Mouse (Mus musculus): ENCODE measurements around the gene Btbd11.
A peak's percentile ranks its signal among the peaks of the same experiment; 100 is the strongest.

Gene Btbd11

DNA sequence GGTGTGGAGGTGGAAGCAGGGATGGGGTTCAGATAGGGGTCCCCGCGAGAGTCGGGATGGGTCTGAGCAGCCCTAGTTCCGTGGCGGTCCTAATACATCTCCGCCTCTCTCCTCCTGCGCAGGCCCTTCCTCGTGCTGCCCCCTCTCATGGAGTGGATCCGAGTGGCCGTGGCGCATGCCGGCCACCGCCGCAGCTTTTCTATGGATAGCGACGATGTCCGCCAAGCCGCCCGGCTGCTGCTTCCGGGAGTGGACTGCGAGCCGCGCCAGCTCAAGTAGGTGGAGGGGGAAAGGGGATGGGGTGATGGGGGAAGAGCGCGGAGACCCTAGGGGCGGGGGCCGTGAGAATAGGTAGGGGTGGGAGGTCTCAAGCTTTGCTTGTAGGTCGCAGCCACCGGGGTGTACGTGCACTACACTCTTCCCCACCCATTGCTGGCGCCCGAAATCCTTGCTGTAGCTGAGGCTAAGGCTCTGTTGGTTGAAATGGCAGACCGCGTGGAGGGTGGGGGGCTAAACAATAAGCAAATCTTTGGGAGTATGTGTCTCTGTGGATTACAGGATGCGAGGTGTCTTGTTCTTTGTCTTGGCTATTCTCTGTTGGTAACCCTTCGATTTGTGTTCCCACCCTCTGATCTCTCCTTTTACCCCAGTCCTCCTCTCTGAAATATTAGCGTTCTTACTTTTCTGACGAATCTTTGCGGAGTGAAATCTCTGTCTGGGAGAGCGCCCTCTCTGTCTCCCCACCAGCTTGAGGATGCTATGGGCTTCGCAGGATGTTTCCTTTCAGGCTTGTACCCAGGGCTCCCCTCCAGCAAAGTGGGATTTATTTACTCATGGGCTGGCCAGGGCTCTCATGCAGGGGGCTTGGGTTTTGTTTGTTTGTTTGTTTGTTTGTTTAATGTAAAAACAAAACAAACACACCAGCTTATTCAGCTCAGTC, 212.3 kb downstream of the Btbd11 start:
- DNase-seq = no peak

DNA sequence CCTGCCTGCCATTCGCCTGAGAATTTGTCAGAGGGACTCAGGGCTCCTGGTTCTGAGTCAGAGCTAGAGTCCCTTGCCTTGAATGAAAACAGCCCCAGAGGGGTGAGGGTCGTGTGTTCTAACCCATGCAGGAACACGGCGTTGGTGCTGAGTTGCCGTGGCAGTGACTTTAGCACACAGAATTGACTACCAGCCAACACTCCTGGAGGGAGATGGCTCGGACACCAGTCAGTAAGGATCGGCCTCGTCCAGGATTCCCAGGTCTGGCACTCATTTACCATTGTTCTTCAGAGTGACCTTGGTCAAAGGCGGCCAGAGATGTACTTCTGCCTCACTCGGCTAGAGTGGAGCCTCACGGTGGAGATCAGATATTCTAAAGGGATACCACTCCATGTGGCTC, 215.9 kb downstream of the Btbd11 start:
- no peak for DNase-seq

DNA sequence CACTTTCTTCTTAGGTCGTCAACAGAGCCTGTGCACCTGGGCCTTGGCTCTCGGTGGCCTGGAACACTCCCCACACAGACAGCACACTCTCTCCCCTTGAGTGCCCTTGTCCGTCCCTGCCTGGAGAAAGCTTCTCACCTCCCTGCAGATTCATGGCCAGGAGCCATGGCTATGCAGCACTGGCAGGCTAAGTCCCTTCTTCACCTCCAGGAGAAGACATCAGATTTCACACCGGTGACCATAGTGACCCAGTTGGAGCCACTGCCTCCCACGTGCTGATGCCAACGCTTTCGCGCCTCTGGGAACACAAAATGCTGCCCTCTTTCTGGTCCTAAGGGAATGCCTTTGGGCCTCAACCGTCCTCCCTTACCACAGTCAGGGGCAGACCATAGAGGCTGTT, 217.9 kb downstream of the Btbd11 start:
- DNase-seq = no peak

DNA sequence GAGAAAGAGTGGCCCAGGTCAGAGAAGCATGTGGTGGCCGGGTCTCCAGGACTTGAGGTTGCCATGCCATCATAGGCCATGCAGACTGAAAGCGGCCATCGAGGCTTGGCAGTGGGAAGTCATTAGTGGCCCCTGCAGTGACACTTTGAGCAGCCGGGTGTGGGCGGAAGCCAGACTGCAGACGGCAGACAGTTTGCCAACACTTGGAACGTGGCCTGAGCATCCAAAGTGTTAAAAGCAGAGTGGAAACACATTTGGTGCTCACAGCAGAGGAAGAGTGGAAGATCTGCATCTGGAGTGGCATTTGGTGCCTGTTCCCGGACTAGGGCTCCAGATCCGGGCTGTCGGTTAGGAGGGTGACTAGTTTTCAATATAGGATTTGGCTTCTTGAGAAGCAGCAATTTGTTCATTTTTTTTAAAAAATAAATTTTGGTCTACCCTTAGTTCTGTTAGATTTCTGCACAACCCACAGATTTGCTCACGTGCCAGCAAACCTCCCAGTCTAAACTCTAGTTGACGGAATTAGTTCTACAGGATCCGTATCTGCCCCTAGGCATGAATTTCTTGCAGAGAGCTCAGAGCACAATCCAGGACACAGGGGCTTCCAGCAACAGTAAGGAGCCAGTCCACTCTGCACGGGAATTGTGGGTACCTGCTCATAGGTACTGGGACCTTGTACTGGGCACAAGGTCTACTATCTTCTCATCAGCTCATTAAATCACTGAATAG, 222.1 kb downstream of the Btbd11 start:
- no peak for DNase-seq

DNA sequence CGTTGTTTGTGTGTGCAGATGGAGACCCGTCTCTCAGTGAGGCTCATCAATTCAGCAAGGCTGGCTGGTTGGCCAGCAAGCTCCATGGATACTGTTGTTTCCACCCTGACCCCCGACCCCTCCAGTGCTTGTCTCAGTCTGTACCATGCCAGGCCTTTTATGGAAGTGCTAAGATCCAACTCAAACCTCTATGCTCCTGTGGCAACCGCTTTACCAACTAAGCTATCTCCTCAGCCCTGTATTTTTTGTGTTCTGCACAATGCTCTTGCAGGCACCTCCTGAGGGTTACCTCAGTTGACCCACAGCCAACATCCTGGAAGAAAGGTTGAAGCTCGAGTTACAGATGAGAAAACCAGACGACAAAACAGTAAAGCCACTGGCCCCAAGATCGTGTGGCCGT, 230.5 kb downstream of the Btbd11 start:
- DNase-seq = no peak

DNA sequence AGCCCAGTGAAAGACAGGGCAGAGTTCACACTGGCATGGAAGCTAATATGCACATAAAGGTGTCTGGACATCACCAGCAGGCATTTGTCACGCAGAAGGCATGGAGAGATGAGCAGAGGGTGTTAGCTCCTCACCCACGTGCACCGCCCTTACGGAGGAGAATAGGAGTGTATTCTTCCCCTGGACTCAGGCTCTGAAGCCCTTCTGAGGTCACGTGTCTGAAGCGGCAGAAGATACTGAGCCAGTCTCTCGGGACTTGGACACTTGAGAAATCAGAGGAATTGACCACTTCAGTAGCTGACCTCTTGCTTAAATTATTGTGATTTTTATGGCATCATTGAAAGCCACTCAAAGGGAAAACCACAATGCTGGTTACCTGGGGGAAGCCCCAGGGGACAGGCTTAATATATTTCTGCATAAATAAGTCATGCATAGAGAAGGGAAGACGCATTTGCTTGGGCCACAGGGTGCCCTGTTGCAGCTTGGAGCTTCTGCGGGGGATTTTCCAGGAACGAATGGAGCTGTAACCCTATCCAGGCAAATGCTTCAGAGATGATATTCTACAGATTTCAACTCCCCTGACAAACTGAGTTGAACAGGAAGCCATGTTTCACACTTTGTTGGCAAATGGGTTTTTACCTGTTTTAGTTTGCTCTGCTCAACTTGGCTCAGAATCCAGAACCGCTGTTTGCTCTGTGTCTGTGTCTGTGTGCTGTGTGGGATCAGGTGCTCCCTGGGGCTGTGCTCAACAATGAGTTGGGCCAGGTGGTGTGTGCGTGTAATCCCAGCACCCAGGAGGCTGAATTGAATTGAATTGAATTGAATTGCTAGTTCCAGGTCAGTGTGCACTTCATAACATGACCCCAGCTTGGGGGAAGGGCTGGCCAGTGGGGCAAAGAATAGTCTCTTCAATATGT, 231.1 kb downstream of the Btbd11 start:
- DNase-seq = no peak

DNA sequence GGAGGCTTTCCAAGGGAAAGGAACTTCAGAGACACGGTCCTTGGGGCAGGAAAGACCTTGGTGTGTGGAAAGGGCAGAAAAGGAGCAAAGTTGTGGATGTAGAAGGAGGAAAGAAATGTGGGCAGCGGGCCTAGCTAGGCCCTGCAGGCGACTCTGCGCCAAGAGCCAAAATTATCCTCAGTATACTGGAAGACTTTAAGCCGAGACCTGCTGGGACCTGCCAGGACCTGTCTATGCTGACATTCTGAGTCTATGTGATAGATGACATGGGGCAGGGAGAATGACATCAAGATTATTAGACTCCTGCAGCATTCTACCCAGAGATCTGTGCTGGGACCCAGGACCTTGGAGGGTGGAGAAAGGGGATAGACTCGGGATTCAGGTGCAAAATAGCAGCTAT, 234.5 kb downstream of the Btbd11 start:
- no peak for DNase-seq

DNA sequence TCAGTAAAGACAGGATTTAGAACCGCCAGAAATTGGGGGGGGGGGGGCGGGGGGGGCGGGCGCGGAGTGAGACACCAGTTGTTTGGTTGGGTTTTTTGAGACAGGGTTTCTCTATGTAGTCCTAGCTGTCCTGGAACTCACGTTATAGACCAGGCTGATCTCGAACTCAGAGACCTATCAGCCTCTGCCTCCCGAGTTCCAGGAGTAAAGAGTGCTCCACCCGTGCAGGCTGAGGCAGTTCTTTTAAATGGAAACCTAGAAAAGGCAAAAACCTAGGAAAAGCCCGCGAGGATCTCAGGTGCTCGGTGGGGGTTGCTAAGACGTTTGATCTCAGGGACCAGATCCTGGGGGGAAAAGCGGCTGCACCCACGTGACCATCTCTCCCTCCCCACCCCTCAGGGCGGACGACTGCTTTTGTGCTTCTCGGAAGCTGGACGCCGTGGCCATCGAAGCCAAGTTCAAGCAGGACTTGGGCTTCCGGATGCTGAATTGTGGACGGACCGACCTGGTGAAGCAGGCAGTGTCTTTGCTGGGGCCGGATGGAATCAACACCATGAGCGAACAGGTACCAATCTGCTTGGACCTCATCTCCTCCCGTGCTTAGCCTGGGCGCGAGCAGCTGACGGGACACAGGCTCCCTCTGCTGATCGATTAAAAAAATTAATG, 238.0 kb downstream of the Btbd11 start:
- DNase-seq = peak; percentile 22 to 30

DNA sequence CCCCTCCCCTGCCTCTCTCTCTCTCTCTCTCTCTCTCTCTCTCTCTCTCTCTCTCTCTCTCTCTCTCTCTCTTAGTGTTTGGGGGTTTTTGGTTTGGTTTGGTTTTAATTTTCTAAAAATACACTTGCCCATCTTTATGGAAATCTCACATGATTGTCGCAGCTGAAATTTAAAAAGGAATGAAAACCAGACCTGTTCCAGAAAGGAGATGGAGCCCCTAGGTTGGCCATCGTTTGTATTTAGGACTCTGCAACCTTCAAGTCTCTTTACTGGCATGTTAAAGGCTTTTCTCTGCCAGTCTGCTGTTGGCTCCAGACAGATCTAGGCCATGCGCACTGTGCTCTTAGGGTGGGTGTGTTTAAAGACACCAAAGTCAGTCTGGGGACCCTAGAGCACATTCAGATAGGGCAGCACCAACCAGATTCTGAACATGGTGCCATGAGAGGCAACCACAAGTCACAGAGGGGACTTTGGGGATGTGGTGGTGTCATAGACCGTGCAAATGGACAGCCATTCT, 238.6 kb downstream of the Btbd11 start:
- DNase-seq = no peak

DNA sequence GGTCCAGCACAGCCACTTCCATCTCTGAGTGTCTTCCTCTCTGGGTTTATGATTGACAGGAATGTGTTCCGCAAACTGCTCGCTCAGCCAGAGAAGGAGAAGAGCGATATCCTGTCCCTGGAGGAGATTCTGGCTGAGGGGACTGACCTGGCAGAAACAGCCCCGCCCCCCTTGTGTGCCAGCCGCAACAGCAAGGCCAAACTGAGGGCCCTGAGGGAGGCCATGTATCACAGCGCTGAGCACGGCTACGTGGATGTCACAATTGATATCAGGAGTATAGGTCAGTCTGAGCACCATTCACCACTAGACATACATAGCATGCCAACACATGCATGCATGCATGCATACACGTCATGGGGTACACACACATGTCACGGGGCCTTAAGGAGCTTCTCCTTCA, 245.4 kb downstream of the Btbd11 start:
- no peak for DNase-seq

DNA sequence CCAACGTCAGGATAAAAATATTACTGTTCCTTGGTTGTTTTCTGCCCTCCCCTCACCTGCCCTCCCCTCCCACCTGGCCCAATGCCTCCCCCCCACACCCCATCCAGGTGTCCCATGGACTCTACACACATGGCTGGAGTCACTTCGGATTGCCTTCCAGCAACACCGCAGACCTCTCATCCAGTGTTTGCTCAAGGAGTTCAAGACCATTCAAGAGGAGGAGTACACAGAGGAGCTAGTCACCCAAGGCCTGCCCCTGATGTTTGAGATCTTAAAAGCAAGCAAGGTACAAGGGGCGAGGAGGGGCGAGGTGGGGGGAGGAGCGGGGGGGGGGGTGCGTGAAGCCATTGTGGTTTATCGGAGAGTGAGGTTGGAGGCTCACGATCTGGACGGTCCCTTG, 247.0 kb downstream of the Btbd11 start:
- DNase-seq = no peak

DNA sequence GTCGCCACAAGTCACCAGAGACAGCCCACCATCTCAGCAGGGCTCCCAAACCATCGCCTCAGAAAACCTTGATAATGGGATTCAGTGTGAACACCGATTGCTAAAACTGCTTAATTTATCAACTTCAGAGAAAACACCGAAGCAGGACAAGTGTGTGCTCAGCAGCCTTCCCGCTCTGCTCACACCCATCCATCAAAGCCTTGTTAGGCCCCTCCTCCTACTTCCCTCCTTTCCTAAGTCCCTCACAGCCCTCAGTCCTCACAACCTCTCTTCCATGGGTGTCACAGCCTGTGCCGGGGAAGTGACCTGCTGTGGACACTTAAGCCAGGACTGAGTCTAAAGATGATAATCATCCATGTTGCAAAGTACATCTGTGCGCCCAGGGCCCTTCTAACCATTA, 251.0 kb downstream of the Btbd11 start:
- no peak for DNase-seq

DNA sequence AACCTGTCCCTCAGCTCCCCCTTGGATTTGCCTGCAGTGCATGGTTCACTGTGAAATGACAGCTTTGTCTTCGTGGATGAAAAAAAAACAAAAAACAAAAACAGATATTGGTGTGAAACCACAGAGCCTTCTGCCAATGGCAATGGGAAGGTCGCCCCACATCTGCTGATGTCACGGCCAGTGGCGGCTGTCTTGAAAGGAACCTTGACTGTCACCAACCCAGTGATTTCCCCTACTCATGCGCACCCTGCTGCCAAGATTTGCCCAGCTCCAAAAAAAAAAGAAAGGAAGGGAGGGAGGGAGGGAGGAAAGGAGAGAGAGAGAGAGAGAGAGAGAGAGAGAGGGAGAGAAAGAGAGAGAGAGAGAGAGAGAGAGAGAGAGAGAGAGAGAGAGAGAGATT, 251.5 kb downstream of the Btbd11 start:
- no peak for DNase-seq

DNA sequence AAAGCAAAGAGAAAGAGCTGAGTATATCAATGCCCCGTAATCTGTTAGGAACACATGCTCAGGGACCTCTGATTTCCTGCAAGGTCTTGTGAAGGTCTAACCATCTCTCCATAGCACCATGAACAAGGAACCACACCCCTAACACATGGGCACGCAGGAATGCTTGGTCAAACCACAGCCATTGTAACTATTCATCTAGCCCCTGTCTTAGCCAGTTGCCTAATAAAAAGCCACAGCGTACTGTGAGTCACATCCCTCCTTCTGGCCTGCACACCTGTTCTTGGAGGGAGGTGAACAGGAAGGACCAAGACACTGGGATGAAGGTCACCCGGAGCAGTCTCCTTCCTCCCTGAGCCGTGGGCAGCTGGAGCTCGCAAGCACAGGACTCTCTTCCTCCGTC, 253.0 kb downstream of the Btbd11 start:
- no peak for DNase-seq

DNA sequence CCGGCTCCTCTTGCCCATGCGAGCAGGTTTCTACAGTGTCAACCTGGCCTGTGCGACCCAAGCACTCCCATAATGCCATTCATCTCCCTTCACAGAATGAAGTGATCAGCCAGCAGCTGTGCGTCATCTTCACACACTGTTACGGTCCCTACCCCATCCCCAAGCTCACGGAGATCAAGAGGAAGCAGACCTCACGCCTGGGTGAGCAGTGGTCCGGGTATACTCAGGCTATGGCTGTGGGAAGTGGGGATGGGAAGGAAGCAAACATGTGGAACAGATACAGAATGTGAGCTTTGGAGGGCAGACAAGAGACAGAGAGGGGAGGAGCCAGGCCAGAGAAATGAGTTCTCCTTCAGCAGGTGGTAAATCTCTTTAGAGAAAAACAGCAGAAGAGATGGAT, 253.8 kb downstream of the Btbd11 start:
- DNase-seq = no peak

DNA sequence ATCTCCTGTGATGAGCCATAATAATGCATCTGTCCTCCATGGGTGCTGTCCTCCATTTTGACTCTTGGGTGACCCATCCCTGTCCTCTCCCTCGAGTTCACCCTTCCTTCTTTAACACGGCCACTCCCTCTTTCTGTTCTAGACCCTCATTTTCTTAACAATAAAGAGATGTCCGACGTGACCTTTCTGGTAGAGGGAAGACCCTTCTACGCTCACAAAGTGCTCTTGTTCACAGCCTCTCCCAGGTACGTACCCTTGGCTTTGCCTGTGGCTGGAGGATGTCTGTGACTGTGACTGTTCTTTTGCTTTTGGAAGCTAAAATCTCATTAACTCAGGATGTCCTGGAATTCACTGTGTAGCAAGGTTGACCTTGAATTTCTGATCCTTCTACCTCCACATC, 258.7 kb downstream of the Btbd11 start:
- no peak for DNase-seq

DNA sequence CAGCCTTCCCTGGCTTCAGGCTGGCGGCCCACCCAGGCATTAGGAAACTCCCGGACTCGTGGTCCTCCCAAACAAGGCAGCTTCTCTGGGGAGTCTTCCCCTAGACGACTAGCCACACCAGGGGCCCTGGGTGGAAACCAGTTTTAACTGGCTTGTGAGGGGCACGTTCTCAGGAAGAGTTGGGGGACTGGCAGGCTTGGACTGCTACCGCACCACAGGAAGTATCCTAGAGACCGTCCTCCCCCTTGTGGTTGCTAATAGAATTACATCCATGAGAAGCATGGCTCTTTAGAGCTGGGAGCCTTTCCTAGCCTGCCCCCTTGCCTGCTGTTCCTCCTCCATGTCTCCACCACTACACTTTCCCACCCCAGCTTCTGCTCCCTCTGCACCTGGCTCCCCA, 265.1 kb downstream of the Btbd11 start:
- peak; percentile 21 to 24 for DNase-seq

DNA sequence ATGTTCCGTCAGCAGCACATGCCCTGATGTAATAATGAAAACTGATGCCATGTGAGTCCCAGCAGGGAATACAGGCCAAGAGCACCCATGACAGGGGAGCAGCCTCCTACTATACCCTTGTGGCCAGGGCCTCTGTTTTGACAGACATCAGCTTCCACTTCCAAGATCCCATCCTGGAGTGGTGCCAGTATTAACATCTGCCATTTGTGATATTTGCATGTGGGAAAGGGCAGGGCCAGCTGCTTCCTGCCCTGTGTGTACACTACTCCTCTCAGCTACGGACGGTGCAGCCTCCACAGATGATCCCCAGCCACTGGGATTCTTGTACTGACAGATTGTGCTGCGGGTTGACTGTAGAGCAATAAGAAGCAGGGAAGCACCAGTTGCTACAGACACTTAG, 269.3 kb downstream of the Btbd11 start:
- no peak for DNase-seq

DNA sequence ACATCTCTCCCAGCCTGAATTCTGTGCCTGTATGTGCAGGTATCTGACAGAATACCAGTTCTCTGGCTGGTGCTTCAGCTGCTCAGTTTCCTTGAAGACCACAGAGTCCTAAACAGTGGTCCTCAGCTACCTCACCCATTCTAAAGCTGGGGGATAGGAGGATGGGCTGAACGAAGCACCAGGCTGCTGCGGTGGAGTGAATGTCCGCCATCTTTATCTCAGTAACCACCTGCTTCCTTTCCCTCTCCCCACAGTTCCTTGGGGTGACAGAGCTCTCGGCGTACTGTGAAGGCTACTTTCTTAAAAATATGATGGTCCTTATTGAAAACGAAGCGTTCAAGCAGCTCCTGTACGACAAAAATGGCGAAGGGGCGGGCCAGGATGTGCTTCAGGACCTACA, 271.3 kb downstream of the Btbd11 start:
- no peak for DNase-seq

DNA sequence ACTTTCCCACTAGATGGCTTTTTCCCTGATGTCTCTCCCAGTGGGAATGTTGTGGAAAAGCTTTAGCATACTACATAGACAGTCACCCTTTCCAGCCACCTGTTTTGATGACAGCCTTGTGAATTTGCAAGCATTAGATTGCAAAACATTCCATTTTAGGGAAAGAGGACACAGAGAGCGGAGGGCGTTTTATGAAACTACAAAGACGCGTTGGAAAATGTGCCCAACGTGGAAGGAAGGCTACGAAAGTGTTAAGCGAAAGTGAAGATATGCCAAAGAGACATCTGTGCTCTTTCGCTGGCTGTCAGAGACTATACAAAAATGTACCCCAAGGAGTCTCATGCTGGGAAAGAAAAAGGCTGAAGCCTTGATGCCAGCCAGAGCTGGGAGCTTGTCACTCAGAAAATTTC, 286.9 kb downstream of the Btbd11 start:
- no peak for DNase-seq

DNA sequence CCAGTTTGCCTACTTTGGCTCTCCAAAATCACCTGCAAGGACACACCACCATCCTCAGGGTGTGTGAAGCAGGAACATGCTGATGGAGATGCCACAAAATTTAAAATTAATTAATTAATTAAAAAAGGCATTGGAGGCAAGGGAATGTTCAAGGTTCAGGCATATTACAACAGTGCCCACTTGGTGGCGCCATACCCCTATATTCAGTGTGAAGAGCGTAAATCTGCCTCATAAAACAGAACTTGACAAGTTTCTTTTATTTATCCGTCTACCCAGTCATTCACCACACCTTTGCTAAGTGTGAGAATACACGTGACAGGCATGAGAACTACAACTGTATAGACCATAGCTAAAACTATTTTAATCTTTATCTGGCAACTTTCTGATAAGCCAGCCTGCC, 292.0 kb downstream of the Btbd11 start:
- peak; percentile 14 to 25 for DNase-seq

DNA sequence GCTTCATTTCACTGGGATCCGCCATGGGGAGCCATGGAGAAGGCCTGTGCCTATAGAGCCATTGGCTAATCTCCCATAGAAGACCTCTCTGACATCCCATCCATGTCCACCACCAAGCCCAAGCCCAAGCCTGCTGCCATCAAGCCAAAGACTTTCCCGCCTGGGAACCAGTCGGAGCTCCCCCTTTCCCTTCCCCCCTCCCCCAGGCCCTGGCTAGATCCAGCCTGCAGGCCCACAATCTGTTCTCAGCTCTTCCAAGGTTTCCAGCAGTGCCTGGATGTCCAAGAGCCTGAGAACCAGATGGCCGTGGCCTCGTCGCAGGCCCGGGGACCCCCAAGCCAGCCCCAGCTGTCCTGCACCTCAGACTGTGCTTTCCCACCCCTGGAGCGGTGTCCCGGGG, 295.8 kb downstream of the Btbd11 start:
- DNase-seq = no peak
